Mouse (Mus musculus): ENCODE results near the gene Aff4.

Aff4 gene

GRCm38 (mm10) chr11:53427993-53428715 lies 77.5 kb downstream of the Aff4 start:
- DNase-seq (ENCODE audit: low read depth in 1 of 2, low spot score in 2 of 2): no peak

DNA sequence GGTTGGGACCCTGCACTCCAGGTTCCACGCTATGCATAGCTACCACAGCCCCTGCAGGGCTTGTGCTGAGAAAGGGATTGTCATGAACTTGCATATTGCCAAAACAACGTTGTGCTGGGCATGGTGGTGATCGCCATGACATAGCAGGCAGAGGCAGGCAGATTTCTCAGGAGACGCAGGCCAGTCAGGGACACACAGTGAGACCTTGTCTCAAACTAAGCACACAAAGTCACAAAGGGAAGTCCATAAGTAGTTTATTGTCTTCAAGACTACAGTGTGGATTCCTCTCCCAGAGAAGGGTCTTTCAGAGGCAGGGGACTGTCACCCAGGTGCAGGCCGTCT lies 78.1 kb downstream of the Aff4 start:
- no peak for DNase-seq (ENCODE audit: low read depth in 1 of 2, low spot score in 2 of 2)

- DNase-seq (ENCODE audit: low read depth in 1 of 2, low spot score in 2 of 2): no peak
These were observed 78.5 kb downstream of the Aff4 start for GRCm38 (mm10) chr11:53429182-53429581.

DNA sequence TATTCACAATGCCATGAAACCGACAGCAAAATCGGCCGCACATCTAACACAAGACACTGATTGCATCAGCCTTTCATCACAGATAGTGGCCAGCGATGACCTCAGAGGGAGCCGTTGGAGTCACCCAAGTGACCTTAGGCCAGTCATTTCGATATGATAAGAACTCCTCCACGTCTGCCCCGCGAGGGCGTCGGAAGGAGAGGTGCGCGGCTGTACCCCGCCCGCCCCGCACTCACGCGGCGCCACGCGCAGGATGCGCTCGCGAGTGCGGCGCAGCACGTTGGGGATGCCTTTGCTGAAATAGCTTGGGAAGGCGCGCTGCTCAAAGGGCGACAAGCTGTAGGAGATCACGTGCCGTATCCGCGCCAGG lies 79.7 kb downstream of the Aff4 start:
- no peak for DNase-seq (ENCODE audit: low read depth in 1 of 2, low spot score in 2 of 2)

GRCm38 (mm10) chr11:53430670-53431346 lies 80.2 kb downstream of the Aff4 start, which contains the start of the genes Uqcrq and Gdf9:
Uqcrq (minus strand) TSS chr11:53430831.
Gdf9 (plus strand) TSS chr11:53431023.
- DNase-seq (ENCODE audit: low read depth in 1 of 2, low spot score in 2 of 2): peak; percentile 95 to 97

DNA sequence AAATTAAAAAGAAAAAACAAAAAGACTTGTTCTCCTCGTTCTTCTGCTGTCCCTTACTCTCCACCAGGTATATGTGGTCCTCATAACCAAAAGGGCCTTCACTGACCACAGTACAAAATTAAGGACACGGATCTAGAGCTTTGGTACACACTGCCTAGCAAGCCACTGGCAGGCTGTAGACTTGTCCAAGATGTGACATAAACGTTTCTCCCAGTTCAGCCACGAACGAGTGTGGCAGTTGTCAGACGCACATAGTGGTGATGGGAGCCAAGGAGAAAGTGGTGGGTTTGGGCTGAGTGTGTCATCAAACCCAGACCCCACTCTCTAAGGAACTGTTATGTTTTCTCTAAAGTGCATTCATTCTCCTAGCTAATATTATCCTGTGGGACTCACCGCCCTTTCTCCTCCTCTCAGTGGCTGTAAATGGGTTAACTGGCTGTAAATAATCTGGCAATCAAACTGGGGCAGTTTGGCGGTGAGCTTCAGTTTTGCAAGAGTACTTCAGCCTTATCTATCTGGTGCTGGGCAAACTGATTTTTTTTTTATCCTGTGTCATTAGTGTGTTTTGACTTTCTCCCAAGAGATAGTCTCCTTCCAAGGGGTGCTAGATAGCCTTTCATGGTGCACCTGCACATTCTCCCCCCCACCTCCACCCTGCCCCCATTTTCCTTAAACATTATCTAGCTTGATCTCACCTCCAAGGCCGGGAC lies 80.9 kb downstream of the Aff4 start:
- no peak for DNase-seq (ENCODE audit: low read depth in 1 of 2, low spot score in 2 of 2)

- no peak for DNase-seq (ENCODE audit: low read depth in 1 of 2, low spot score in 2 of 2)
These were observed 82.4 kb downstream of the Aff4 start for GRCm38 (mm10) chr11:53433057-53433456.

- DNase-seq (ENCODE audit: low read depth in 1 of 2, low spot score in 2 of 2): no peak
These were observed 84.9 kb downstream of the Aff4 start for GRCm38 (mm10) chr11:53435504-53435903.

DNA sequence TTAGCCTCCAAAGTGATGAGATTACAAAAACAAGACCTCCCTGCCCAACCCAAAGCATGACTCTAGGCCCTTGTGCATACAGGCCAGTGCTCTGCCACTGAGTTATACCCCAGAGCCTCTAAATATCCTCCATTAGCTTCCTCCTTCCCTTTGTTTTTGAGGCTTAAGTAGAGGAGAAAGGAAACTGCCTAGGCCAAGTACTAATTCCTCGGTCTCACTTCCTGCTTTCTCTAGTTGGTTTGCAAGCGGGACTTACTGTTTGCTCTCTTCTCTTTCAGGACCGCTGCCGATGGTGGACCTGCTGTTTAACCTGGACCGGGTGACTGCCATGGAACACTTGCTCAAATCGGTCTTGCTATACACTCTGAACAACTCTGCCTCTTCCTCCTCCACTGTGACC lies 85.7 kb downstream of the Aff4 start:
- no peak for DNase-seq (ENCODE audit: low read depth in 1 of 2, low spot score in 2 of 2)

DNA sequence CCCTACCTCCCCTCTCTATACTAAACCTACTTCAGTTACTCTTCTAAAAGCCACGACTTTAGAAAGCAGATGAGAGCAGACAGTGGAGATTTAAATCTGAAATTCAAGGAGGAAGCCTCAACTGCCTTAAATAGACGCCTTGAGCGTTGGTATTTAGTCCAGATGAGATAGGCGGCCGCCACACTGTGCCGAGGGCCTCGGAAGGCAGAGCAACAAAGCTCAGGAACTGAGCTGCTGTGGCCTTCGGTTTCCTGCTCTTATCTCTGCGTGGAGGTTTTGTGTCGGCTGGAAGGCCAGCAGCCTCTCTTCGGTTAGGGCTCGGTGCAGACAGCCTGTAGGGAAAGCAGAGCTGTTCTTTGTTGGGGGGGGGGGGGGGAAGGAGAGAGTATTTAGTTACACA lies 91.3 kb downstream of the Aff4 start:
- DNase-seq (ENCODE audit: low read depth in 1 of 2, low spot score in 2 of 2): no peak

GRCm38 (mm10) chr11:53443861-53444260 lies 93.2 kb downstream of the Aff4 start:
- DNase-seq (ENCODE audit: low read depth in 1 of 2, low spot score in 2 of 2): peak in 1 of 2 experiments; percentile 26

- DNase-seq (ENCODE audit: low read depth in 1 of 2, low spot score in 2 of 2): no peak
These were observed 94.9 kb downstream of the Aff4 start for GRCm38 (mm10) chr11:53445562-53445961.

DNA sequence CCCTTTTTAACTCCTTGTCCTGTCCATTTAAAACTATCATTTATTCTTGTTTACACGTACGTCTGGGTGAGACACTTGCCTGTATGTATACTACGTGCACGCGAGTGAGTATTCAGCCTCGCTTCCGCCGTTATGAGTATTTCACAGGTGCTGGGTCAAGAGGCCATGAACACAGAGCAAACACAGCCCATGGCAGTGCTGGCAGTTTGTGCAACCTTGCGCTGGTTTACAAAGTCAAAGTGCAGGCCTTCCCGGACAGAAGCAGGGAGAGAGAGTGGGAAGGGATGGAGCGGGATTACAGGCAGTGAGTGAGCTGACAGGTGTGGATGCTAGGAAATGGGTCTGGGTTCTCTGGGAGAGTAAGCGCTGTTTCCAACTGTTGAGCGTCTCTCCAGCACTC lies 95.5 kb downstream of the Aff4 start:
- DNase-seq (ENCODE audit: low read depth in 1 of 2, low spot score in 2 of 2): no peak

GRCm38 (mm10) chr11:53447996-53448395 lies 97.4 kb downstream of the Aff4 start:
- DNase-seq (ENCODE audit: low read depth in 1 of 2, low spot score in 2 of 2): no peak

DNA sequence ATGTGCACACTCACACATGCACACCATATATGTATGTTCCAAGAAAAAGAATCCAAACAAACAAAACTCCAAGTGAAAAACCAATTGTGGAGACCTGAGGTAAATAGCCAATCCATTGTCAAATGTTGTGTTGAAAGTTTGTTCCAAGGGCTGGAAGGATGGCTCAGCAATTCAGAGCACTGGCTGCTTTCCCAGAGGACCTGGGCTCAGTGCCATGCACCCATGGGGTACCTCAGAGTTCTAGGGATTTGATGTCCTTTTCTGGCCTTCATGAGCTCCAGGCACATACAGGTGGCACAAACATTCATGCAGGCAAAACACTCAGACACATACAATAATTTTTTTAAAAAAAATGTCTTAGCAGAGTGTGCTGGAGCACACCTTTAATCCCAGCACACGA lies 97.9 kb downstream of the Aff4 start:
- DNase-seq (ENCODE audit: low read depth in 1 of 2, low spot score in 2 of 2): no peak

GRCm38 (mm10) chr11:53450070-53450705 lies 99.6 kb downstream of the Aff4 start:
- no peak for DNase-seq (ENCODE audit: low read depth in 1 of 2, low spot score in 2 of 2)

DNA sequence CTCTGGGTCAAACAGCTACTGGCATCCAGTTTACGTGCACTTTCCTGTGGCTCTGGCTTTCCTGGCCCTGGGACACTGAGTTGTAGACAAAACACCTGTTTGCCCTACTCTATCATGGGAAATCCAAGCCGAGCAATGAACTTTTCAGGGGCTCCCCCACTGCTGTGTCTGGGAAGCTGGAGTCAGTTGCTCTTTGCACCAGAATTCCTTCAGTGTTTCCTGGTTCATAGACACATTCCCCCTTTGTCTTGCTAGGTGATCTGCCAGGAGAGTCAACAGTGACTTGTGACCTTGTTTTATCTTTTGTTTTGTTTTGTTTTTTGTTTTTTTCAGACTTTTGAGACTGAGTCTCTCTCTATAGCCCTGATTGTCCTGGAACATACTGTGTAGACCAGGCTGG lies 100.7 kb downstream of the Aff4 start:
- DNase-seq (ENCODE audit: low read depth in 1 of 2, low spot score in 2 of 2): no peak

GRCm38 (mm10) chr11:53452396-53452795 lies 101.8 kb downstream of the Aff4 start:
- no peak for DNase-seq (ENCODE audit: low read depth in 1 of 2, low spot score in 2 of 2)

- no peak for DNase-seq (ENCODE audit: low read depth in 1 of 2, low spot score in 2 of 2)
These were observed 102.4 kb downstream of the Aff4 start for GRCm38 (mm10) chr11:53453031-53453430.

GRCm38 (mm10) chr11:53456474-53457371 lies 106.1 kb downstream of the Aff4 start, which contains the start of the genes Gm10447 and Shroom1:
Gm10447 (minus strand) TSS chr11:53457110.
Shroom1 (plus strand) TSS chr11:53457205.
- no peak for DNase-seq (ENCODE audit: low read depth in 1 of 2, low spot score in 2 of 2)
